Mouse (Mus musculus): Measurements from ENCODE around the gene Prok1.

DNA sequence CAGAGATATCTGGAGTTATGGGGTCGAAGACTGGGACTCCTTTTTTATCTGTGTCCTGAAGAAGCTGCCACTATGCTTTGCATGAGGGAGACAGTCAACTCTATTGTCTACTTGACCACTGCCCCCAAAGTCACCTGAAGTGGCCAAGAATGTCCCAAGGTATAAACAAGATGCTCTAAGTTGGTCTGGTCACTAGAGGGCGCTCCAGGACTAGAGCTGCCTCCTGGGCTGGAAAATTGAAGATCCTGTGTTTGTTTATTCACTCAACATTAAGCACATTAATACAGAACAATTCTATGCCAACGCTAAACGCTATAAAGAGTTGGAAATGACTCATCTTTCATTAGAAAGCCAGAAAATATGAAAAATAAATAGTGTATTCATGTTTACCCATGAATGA, 33.5 kb downstream of the Prok1 start:
- TF ChIP-seq CTCF (IDR thresholded peaks at IDR 0.05; ENCODE audit: borderline replicate concordance, extremely low read depth, insufficient read depth, insufficient read length), result peak; percentile 81; the same call in 1 of the 2 replicates
- TF ChIP-seq POLR2A (IDR thresholded peaks at IDR 0.05; ENCODE audit: borderline replicate concordance, extremely low read depth, insufficient read depth, insufficient read length, poor library complexity, severe bottlenecking), result no peak

Data from brain, embryonic 14.5 days (tissue).